Mouse (Mus musculus): ENCODE results near the gene Zpr1.
A peak's percentile ranks its signal among the peaks of the same experiment; 100 is the strongest.

The Zpr1 gene

GRCm38 (mm10) chr9:46272677-46273454 lies at the start of gene Zpr1:
TSS of gene Zpr1 (plus strand) at chr9:46273064.
- peak; percentile 95 for ATAC-seq (ENCODE audit: low TSS enrichment)

GRCm38 (mm10) chr9:46223090-46223489 lies 49.8 kb upstream of the Zpr1 start:
- ATAC-seq (ENCODE audit: low TSS enrichment): no peak

- ATAC-seq (ENCODE audit: low TSS enrichment): no peak
Measured at GRCm38 (mm10) chr9:46224101-46224500, 48.8 kb upstream of the Zpr1 start.

GRCm38 (mm10) chr9:46224945-46225660 lies 47.8 kb upstream of the Zpr1 start:
- no peak for ATAC-seq (ENCODE audit: low TSS enrichment)

DNA sequence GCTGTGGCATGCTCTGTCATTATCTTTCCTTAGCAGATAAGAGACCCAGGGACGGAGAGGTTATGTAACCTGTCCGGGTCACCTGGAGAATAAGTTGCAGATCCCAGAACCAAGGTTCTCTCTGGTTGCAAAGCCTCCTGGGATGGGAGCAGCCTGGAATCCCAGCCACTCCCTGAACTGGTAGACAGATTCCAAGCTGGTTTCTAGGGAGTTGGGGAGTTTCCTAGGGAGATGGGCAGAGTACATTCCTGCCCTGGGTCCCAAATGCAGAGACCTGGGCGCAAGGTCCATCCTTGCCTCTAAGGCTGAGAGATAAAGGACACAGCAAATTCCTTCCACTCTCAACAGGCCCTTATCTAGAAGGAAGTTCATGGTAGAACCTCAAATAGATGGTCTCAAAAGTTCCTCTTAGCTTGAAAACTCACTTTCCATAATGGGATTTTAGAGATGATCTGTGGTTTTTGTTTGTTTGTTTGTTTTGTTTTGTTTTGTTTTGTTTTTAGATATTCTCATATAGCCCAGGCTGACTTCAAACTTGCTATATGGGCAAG lies 45.7 kb upstream of the Zpr1 start:
- no peak for ATAC-seq (ENCODE audit: low TSS enrichment)

DNA sequence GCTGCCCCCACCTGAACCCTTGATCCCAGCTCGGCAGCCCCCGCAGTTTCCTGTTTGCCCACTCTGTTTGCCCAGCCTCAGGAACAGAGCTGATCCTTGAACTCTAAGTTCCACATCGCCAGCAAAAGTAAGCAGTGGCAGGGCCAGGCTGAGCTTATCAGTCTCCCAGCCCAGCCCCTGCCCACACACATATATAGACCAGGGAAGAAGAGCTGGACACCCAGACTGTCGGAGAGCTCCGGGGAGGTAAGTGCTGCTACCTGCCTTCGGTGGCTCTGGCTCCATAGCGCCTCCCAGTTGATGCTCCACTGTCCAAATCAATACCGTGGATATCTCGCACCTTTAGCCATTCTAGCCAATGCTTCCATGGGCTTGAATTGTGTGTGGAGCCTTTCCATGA lies 44.4 kb upstream of the Zpr1 start, which contains the start of gene Apoa1:
Apoa1 (plus strand) TSS at position 90 of the 400 bp plus-strand sequence.
- no peak for ATAC-seq (ENCODE audit: low TSS enrichment)

DNA sequence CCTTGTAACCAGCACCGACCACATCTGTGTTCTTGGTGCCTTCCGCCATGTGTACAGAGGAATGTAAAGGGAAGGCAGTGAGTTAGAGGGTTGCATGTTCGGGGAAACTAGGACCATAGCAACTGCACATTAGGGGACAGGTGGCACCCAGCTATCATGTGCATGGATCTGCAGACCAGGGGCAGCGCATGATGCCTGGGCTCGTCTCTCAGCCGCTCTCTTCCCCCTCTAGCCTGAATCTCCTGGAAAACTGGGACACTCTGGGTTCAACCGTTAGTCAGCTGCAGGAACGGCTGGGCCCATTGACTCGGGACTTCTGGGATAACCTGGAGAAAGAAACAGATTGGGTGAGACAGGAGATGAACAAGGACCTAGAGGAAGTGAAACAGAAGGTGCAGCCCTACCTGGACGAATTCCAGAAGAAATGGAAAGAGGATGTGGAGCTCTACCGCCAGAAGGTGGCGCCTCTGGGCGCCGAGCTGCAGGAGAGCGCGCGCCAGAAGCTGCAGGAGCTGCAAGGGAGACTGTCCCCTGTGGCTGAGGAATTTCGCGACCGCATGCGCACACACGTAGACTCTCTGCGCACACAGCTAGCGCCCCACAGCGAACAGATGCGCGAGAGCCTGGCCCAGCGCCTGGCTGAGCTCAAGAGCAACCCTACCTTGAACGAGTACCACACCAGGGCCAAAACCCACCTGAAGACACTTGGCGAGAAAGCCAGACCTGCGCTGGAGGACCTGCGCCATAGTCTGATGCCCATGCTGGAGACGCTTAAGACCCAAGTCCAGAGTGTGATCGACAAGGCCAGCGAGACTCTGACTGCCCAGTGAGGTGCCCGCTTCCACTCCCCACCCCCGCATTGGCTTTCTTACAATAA lies 43.1 kb upstream of the Zpr1 start:
- ATAC-seq (ENCODE audit: low TSS enrichment): peak; percentile 96

DNA sequence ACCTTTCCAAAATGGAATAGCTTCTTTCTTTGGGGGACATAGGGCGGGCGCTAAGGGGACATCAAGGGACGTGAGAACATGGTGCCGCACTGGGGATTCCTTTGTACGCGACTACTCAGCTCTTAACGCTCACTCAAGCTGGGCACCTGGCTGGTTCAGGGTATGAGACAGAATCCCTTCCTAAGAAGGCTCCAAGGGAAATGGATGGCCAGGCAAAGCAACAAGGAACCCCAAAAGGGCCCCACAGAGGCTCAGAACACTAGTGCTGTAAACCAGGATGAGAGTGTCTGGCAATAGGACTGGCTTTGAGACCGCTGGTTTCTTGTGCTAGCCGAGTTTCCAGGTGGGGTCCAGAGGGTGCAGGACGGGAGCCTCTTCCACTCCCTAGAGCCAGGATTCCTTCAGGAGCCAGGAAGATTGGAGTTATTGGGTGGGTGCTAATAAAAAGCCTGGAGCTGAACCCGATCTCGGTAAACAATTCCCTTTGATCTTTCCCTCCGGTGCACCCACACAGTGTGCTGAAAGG lies 42.4 kb upstream of the Zpr1 start:
- peak; percentile 38 for ATAC-seq (ENCODE audit: low TSS enrichment)

- ATAC-seq (ENCODE audit: low TSS enrichment): no peak
Measured at GRCm38 (mm10) chr9:46235196-46235595, 37.7 kb upstream of the Zpr1 start.

GRCm38 (mm10) chr9:46235596-46235648 lies 37.4 kb upstream of the Zpr1 start, which contains the start of gene Apoc3:
TSS of gene Apoc3 (minus strand) at chr9:46235636.
- ATAC-seq (ENCODE audit: low TSS enrichment): no peak

GRCm38 (mm10) chr9:46235649-46236048 lies 37.2 kb upstream of the Zpr1 start:
- ATAC-seq (ENCODE audit: low TSS enrichment): no peak

DNA sequence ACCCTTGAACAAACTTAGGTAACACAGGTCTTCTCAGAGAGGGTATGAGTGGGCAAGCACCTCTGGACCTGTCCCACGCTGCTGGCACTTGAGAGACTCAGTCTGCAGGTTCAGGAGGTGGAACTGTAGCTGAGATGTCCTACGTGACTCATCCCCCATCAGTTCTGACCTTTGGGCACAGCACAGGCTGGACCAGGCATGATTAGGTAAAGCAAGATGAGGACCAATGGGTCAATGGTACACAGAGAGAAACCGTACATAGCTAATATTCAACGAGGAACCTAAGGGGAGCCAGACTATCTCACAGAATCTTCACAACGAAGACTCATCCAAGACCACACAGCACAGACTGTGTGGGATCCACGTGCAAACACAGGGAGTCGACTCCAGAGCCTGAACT lies 34.0 kb upstream of the Zpr1 start:
- no peak for ATAC-seq (ENCODE audit: low TSS enrichment)

GRCm38 (mm10) chr9:46240526-46241153 lies 32.2 kb upstream of the Zpr1 start, which contains the start of gene Apoa4:
TSS of gene Apoa4 (plus strand) at chr9:46240696.
- ATAC-seq (ENCODE audit: low TSS enrichment): no peak

DNA sequence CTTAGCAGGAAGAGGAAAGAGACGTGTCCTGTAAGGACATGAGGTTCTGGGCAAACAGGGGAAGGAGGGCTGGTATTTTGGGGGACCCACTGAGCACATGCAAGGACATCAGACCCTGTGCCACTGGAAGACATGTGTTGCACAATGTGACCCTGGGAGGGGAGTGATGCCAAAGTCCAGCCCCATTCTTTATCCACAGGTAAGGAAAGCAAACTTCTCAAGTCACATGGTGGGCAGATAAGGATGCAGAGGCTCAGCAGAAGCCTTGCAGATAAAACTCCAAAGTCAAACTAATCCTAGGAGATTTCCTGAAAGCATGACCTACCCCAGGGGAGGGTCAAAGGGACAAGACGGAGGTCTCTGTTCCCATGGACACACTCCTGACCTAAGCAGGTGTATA lies 31.0 kb upstream of the Zpr1 start:
- no peak for ATAC-seq (ENCODE audit: low TSS enrichment)

- no peak for ATAC-seq (ENCODE audit: low TSS enrichment)
Measured at GRCm38 (mm10) chr9:46243122-46243521, 29.7 kb upstream of the Zpr1 start.

GRCm38 (mm10) chr9:46243584-46243983 lies 29.3 kb upstream of the Zpr1 start:
- ATAC-seq (ENCODE audit: low TSS enrichment): no peak

GRCm38 (mm10) chr9:46246752-46247324 lies 26.0 kb upstream of the Zpr1 start:
- peak; percentile 98 for ATAC-seq (ENCODE audit: low TSS enrichment)

GRCm38 (mm10) chr9:46256177-46256576 lies 16.7 kb upstream of the Zpr1 start:
- no peak for ATAC-seq (ENCODE audit: low TSS enrichment)

DNA sequence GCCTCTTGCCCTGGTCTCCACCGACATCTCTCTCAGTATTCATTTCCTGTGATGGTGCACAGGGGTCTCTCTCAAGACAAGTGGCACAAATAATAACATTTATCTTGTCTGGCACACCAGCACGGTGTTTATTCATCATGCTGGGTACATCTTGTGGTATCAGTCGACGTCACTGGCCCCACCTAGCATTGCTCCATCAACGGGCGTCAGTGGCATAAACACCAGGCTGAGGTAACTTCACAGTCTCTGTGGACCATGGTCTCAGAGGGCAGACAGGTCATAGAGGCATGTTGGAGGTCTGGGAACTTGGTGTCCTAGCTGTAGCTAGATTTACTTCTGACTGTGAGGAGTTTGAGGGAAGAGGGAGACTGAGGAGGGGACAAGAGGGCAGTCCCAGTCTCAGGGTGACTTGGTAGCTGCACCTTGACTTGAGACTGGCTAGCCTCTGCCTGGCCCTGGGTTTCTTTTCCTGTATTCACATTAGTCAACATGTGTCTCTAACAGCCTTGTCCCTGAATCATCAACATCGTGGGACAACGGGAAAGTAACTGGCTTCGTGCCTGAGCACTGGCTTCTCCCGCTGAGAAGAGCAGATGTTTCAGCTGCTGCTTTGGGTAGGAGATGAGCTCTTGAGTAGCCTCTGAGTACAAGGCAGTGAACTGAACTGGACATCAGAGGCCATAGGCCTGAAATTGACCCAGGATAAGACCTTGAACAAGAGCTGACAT lies 16.0 kb upstream of the Zpr1 start:
- no peak for ATAC-seq (ENCODE audit: low TSS enrichment)

- ATAC-seq (ENCODE audit: low TSS enrichment): no peak
Measured at GRCm38 (mm10) chr9:46257546-46257945, 15.3 kb upstream of the Zpr1 start.

GRCm38 (mm10) chr9:46259111-46259510 lies 13.8 kb upstream of the Zpr1 start:
- no peak for ATAC-seq (ENCODE audit: low TSS enrichment)
